Mouse (Mus musculus): ENCODE data around the gene Cd59a.

GRCm38 (mm10) chr2:104120312-104120711 is 24.7 kb downstream of the Cd59a start:
- TF ChIP-seq CTCF (IDR thresholded peaks at IDR 0.05; ENCODE audit: borderline replicate concordance, insufficient read depth, low read depth, low read length) (no peak), POLR2A (IDR thresholded peaks at IDR 0.05; ENCODE audit: borderline replicate concordance, insufficient read depth, low read length) (no peak)

All from cerebellum, adult 2 months (tissue).